Mouse (Mus musculus) adrenal gland, adult 8-10 months (tissue): ENCODE data around the gene Itga1. TPM values are rescaled to one million over a fixed set of nuclear protein-coding genes. Genes with fewer than 3 reads are reported as not detected.
A peak's percentile ranks its signal among the peaks of the same experiment; 100 is the strongest.

Source experiments
- DNase-seq: peaks from one replicate; pipeline ENCODE4 v3.0.0; 2022
- total RNA-seq, 4 experiments: library from RNA; stranded (reverse); gene quantifications; 2 replicates each; pipeline ENCODE4 v1.2.4; 2022

Itga1 gene
- 10 to 100 TPM; 20.6 to 36.0 (median 29.8) TPM for total RNA-seq

GRCm38 (mm10) chr13:115101355-115102191 is at the start of gene Itga1, which contains the start of gene Gm49395:
Gene Itga1, minus strand, starts transcription at chr13:115101964.
Gene Gm49395, minus strand, starts transcription at chr13:115101921.
- DNase-seq, result peak; percentile 81

GRCm38 (mm10) chr13:115150602-115151001 is 48.8 kb upstream of the Itga1 start:
- DNase-seq, result no peak

GRCm38 (mm10) chr13:115149849-115150248 is 48.1 kb upstream of the Itga1 start:
- DNase-seq, result no peak

- no peak for DNase-seq
Observed at GRCm38 (mm10) chr13:115143575-115143974, 41.8 kb upstream of the Itga1 start.

- no peak for DNase-seq
Observed at GRCm38 (mm10) chr13:115142066-115142465, 40.3 kb upstream of the Itga1 start.

- no peak for DNase-seq
Observed at GRCm38 (mm10) chr13:115138513-115138912, 36.7 kb upstream of the Itga1 start.

- no peak for DNase-seq
Observed at GRCm38 (mm10) chr13:115136761-115137160, 35.0 kb upstream of the Itga1 start.

- no peak for DNase-seq
Observed at GRCm38 (mm10) chr13:115132435-115132834, 30.7 kb upstream of the Itga1 start.

- no peak for DNase-seq
Observed at GRCm38 (mm10) chr13:115131381-115131780, 29.6 kb upstream of the Itga1 start.

- DNase-seq, result no peak
Observed at GRCm38 (mm10) chr13:115130035-115130434, 28.3 kb upstream of the Itga1 start.

- no peak for DNase-seq
Observed at GRCm38 (mm10) chr13:115127826-115128225, 26.1 kb upstream of the Itga1 start.

- no peak for DNase-seq
Observed at GRCm38 (mm10) chr13:115126534-115126933, 24.8 kb upstream of the Itga1 start.

GRCm38 (mm10) chr13:115125130-115125529 is 23.4 kb upstream of the Itga1 start:
- DNase-seq, result no peak

- DNase-seq, result peak; percentile 76
Observed at GRCm38 (mm10) chr13:115124521-115124920, 22.8 kb upstream of the Itga1 start.

- DNase-seq, result no peak
Observed at GRCm38 (mm10) chr13:115118756-115119155, 17.0 kb upstream of the Itga1 start.

GRCm38 (mm10) chr13:115118195-115118594 is 16.4 kb upstream of the Itga1 start:
- DNase-seq, result no peak

GRCm38 (mm10) chr13:115116930-115117621 is 15.3 kb upstream of the Itga1 start:
- DNase-seq, result no peak

- DNase-seq, result no peak
Observed at GRCm38 (mm10) chr13:115109628-115110027, 7.9 kb upstream of the Itga1 start.

GRCm38 (mm10) chr13:115107436-115107835 is 5.7 kb upstream of the Itga1 start:
- no peak for DNase-seq

GRCm38 (mm10) chr13:115106183-115106582 is 4.4 kb upstream of the Itga1 start:
- DNase-seq, result no peak

GRCm38 (mm10) chr13:115102754-115103153 is 990 bp upstream of the Itga1 start:
- no peak for DNase-seq

- no peak for DNase-seq
Observed at GRCm38 (mm10) chr13:115100381-115101177, 1.2 kb downstream of the Itga1 start.

- no peak for DNase-seq
Observed at GRCm38 (mm10) chr13:115099381-115099780, 2.4 kb downstream of the Itga1 start.
